Mouse (Mus musculus): ENCODE measurements around the gene Ptgr2. TPM values are rescaled to one million over a fixed set of nuclear protein-coding genes. Genes with fewer than 3 reads are reported as not detected.
"Not testable (repeated sequence)": the region's sequence is repeated elsewhere in the genome, so short reads cannot be mapped to it uniquely, and the experiment has no call there.

Ptgr2 gene
- 41.6 and 43.7 TPM in 2 replicates for polyA plus RNA-seq (2011; ENCODE audit: insufficient read length, low read depth, missing spikeins)

- Histone ChIP-seq H3K27ac (ENCODE audit: insufficient read depth, low read length) (0 out of 2 replicates have a peak within 1 kb of the TSS, but pooled peaks have one; percentile 2), H3K4me1 (ENCODE audit: control insufficient read depth, insufficient read depth, low read length) (no peaks in the 10 kb centered on the region), H3K4me3 (ENCODE audit: insufficient read depth, low read length) (peak within 1 kb of the TSS; percentile 65)
- no peak for TF ChIP-seq CTCF (IDR thresholded peaks at IDR 0.05; ENCODE audit: borderline replicate concordance, insufficient read depth, low read length)
- TF ChIP-seq POLR2A (IDR thresholded peaks at IDR 0.05; ENCODE audit: low read depth, low read length) = peak; percentile 83
Measured at GRCm38 (mm10) chr12:84284885-84285592, at the start of gene Ptgr2. Gene Ptgr2 (plus strand): TSS chr12:84285232.

GRCm38 (mm10) chr12:84235577-84235976, 49.5 kb upstream of the Ptgr2 start:
- Histone ChIP-seq H3K27ac (ENCODE audit: insufficient read depth, low read length) (no peak overlapping the region), H3K4me3 (ENCODE audit: insufficient read depth, low read length) (no peak overlapping the region), H3K4me1 (ENCODE audit: control insufficient read depth, insufficient read depth, low read length) (no peaks in the 10 kb centered on the region)
- no peak for TF ChIP-seq POLR2A (IDR thresholded peaks at IDR 0.05; ENCODE audit: low read depth, low read length)
- no peak for TF ChIP-seq CTCF (IDR thresholded peaks at IDR 0.05; ENCODE audit: borderline replicate concordance, insufficient read depth, low read length)

- H3K27ac ChIP-seq (ENCODE audit: insufficient read depth, low read length) = no peak overlapping the region
- no peak overlapping the region for H3K4me3 ChIP-seq (ENCODE audit: insufficient read depth, low read length)
- no peak for TF ChIP-seq POLR2A (IDR thresholded peaks at IDR 0.05; ENCODE audit: low read depth, low read length)
- TF ChIP-seq CTCF (IDR thresholded peaks at IDR 0.05; ENCODE audit: borderline replicate concordance, insufficient read depth, low read length) = no peak
- no peaks in the 10 kb centered on the region for H3K4me1 ChIP-seq (ENCODE audit: control insufficient read depth, insufficient read depth, low read length)
Measured at GRCm38 (mm10) chr12:84235981-84236752, 48.9 kb upstream of the Ptgr2 start.

GRCm38 (mm10) chr12:84237036-84237435, 48.0 kb upstream of the Ptgr2 start:
- H3K4me1 ChIP-seq (ENCODE audit: control insufficient read depth, insufficient read depth, low read length); H3K27ac ChIP-seq (ENCODE audit: insufficient read depth, low read length); H3K4me3 ChIP-seq (ENCODE audit: insufficient read depth, low read length): not testable (repeated sequence)

GRCm38 (mm10) chr12:84243076-84243770, 41.8 kb upstream of the Ptgr2 start:
- H3K4me1 ChIP-seq (ENCODE audit: control insufficient read depth, insufficient read depth, low read length) = no peaks in the 10 kb centered on the region
- no peak for TF ChIP-seq CTCF (IDR thresholded peaks at IDR 0.05; ENCODE audit: borderline replicate concordance, insufficient read depth, low read length)
- no peak for TF ChIP-seq POLR2A (IDR thresholded peaks at IDR 0.05; ENCODE audit: low read depth, low read length)

GRCm38 (mm10) chr12:84245683-84246082, 39.3 kb upstream of the Ptgr2 start:
- TF ChIP-seq POLR2A (IDR thresholded peaks at IDR 0.05; ENCODE audit: low read depth, low read length) (no peak), CTCF (IDR thresholded peaks at IDR 0.05; ENCODE audit: borderline replicate concordance, insufficient read depth, low read length) (no peak)
- Histone ChIP-seq H3K27ac (ENCODE audit: insufficient read depth, low read length) (no peak overlapping the region), H3K4me1 (ENCODE audit: control insufficient read depth, insufficient read depth, low read length) (no peaks in the 10 kb centered on the region), H3K4me3 (ENCODE audit: insufficient read depth, low read length) (no peak overlapping the region)

More at GRCm38 (mm10) chr12:84243076-84243770, 41.8 kb upstream of the Ptgr2 start:
- Histone ChIP-seq H3K4me3 (ENCODE audit: insufficient read depth, low read length) (no peak overlapping the region), H3K27ac (ENCODE audit: insufficient read depth, low read length) (no peak overlapping the region)

- no peak overlapping the region for H3K4me3 ChIP-seq (ENCODE audit: insufficient read depth, low read length)
- no peaks in the 10 kb centered on the region for H3K4me1 ChIP-seq (ENCODE audit: control insufficient read depth, insufficient read depth, low read length)
- H3K27ac ChIP-seq (ENCODE audit: insufficient read depth, low read length) = no peak overlapping the region
- TF ChIP-seq POLR2A (IDR thresholded peaks at IDR 0.05; ENCODE audit: low read depth, low read length) (no peak), CTCF (IDR thresholded peaks at IDR 0.05; ENCODE audit: borderline replicate concordance, insufficient read depth, low read length) (peak; percentile 74)
Measured at GRCm38 (mm10) chr12:84249217-84249616, 35.8 kb upstream of the Ptgr2 start.

- Histone ChIP-seq H3K4me3 (ENCODE audit: insufficient read depth, low read length) (no peak overlapping the region), H3K27ac (ENCODE audit: insufficient read depth, low read length) (no peak overlapping the region), H3K4me1 (ENCODE audit: control insufficient read depth, insufficient read depth, low read length) (no peaks in the 10 kb centered on the region)
- TF ChIP-seq CTCF (IDR thresholded peaks at IDR 0.05; ENCODE audit: borderline replicate concordance, insufficient read depth, low read length) (no peak), POLR2A (IDR thresholded peaks at IDR 0.05; ENCODE audit: low read depth, low read length) (no peak)
Measured at GRCm38 (mm10) chr12:84252811-84253210, 32.2 kb upstream of the Ptgr2 start.

- TF ChIP-seq CTCF (IDR thresholded peaks at IDR 0.05; ENCODE audit: borderline replicate concordance, insufficient read depth, low read length) (no peak), POLR2A (IDR thresholded peaks at IDR 0.05; ENCODE audit: low read depth, low read length) (no peak)
- no peak overlapping the region for H3K4me3 ChIP-seq (ENCODE audit: insufficient read depth, low read length)
- H3K4me1 ChIP-seq (ENCODE audit: control insufficient read depth, insufficient read depth, low read length) = no peaks in the 10 kb centered on the region
- no peak overlapping the region for H3K27ac ChIP-seq (ENCODE audit: insufficient read depth, low read length)
Measured at GRCm38 (mm10) chr12:84254886-84255285, 30.1 kb upstream of the Ptgr2 start.
